Mouse (Mus musculus) embryonic facial prominence, embryonic 11.5 days (tissue): ENCODE data around the gene Fam83f. TPM values are rescaled to one million over a fixed set of nuclear protein-coding genes. Genes with fewer than 3 reads are reported as not detected.
A peak's percentile ranks its signal among the peaks of the same experiment; 100 is the strongest.

Source experiments
- ATAC-seq: fragments of 200-750 bp; cut with Nextera tagmentation; replicated peaks from 2 replicates; pipeline ENCODE4 v1.8.0; 2017; ENCODE audit warnings: low read depth; ENCODE audit not compliant: insufficient number of reproducible peaks, low FRiP score, low TSS enrichment
- DNase-seq: peaks from one replicate; pipeline ENCODE4 v3.0.0-alpha.2; 2015; ENCODE audit warnings: low spot score
- H3K27ac ChIP-seq: fragments of 300-500 bp; sonication (generic); replicated peaks from 2 replicates; pipeline ENCODE4 v1.5.1; 2014; ENCODE audit warnings: mild to moderate bottlenecking, low read depth, low read length, control low read depth
- H3K27me3 ChIP-seq: fragments of 300-500 bp; sonication (generic); 2 replicates; pipeline ENCODE4 v1.6.1; 2014; ENCODE audit warnings: mild to moderate bottlenecking, low read length, moderate library complexity, mixed read lengths; ENCODE audit not compliant: control insufficient read depth, insufficient read depth
- H3K36me3 ChIP-seq: fragments of 300-500 bp; sonication (generic); replicated peaks from 2 replicates; pipeline ENCODE4 v1.6.1; 2014; ENCODE audit warnings: low read depth, mild to moderate bottlenecking, low read length, moderate library complexity, mixed read lengths; ENCODE audit not compliant: control insufficient read depth, insufficient read depth
- H3K4me1 ChIP-seq: fragments of 300-500 bp; sonication (generic); 2 replicates; pipeline ENCODE4 v1.6.1; 2014; ENCODE audit warnings: low read length, mixed read lengths; ENCODE audit not compliant: control insufficient read depth, insufficient read depth
- H3K4me2 ChIP-seq: fragments of 300-500 bp; sonication (generic); 2 replicates; pipeline ENCODE4 v1.6.1; 2014; ENCODE audit warnings: low read depth, mild to moderate bottlenecking, control low read depth, low read length, moderate library complexity
- H3K4me3 ChIP-seq: fragments of 300-500 bp; sonication (generic); 2 replicates; pipeline ENCODE4 v1.5.1; 2014; ENCODE audit warnings: low read depth, low read length, control low read depth
- H3K9ac ChIP-seq: fragments of 300-500 bp; sonication (generic); replicated peaks from 2 replicates; pipeline ENCODE4 v1.6.1; 2014; ENCODE audit warnings: mild to moderate bottlenecking, control low read depth, low read length
- H3K9me3 ChIP-seq: fragments of 300-500 bp; sonication (generic); replicated peaks from 2 replicates; pipeline ENCODE4 v1.6.1; 2016; ENCODE audit warnings: mild to moderate bottlenecking, low read length, inconsistent platforms, mixed read lengths; ENCODE audit not compliant: control insufficient read depth
- WGBS: fragments of 180-500 bp; shearing (Covaris S2); extraction: QIAGEN DNeasy Blood & Tissue Kit; methylation state at CpG from one replicate; pipeline ENCODE4 v1.1.7; 2014; 5-methylcytosine and 5-hydroxymethylcytosine counted together
- polyA plus RNA-seq: library from polyadenylated mRNA; unstranded; fragments of >200 nt; fragmentation: Nextera tagmentation; extraction: Ambion mirVana; gene quantifications from 2 replicates; pipeline ENCODE4 v1.2.1, GENCODE M21; 2014

The Fam83f gene
- polyA plus RNA-seq, 1 experiment from 2014 or later, result 1.3 TPM

- H3K4me3 ChIP-seq, result no peak overlapping the region
- ATAC-seq, result peak; percentile 80; the same call in 1 of the 2 replicates
- H3K4me2 ChIP-seq, result no peak overlapping the region
- WGBS, result 2% methylated on average over 7 of the region's 7 CpGs
- DNase-seq, result peak; percentile 86
- H3K36me3 ChIP-seq, result no peaks in the 10 kb centered on the region
- no peaks in the 10 kb centered on the region for H3K27me3 ChIP-seq
- no peaks in the 10 kb centered on the region for H3K9me3 ChIP-seq
- no peak overlapping the region for H3K9ac ChIP-seq
- no peak overlapping the region for H3K27ac ChIP-seq
- no peaks in the 10 kb centered on the region for H3K4me1 ChIP-seq
These were observed 32.6 kb downstream of the Fam83f start for GRCm38 (mm10) chr15:80704267-80704666.

- H3K4me3 ChIP-seq, result peak overlapping the region; percentile 22; the same call in 1 of the 2 replicates
- no peaks in the 10 kb centered on the region for H3K4me1 ChIP-seq
- no peaks in the 10 kb centered on the region for H3K36me3 ChIP-seq
- DNase-seq, result peak; percentile 93
- no peaks in the 10 kb centered on the region for H3K9me3 ChIP-seq
- no peak overlapping the region for H3K27ac ChIP-seq
- no peaks in the 10 kb centered on the region for H3K27me3 ChIP-seq
- H3K9ac ChIP-seq, result peak overlapping the region; percentile 44
- H3K4me2 ChIP-seq, result peak overlapping the region; percentile 41
- no peak for ATAC-seq
- 31% methylated on average over 18 of the region's 18 CpGs for WGBS
These were observed 34.3 kb downstream of the Fam83f start for GRCm38 (mm10) chr15:80705828-80706549.

- H3K4me1 ChIP-seq, result no peaks in the 10 kb centered on the region
- no peaks in the 10 kb centered on the region for H3K27me3 ChIP-seq
- peak overlapping the region; percentile 44 for H3K9ac ChIP-seq
- no peaks in the 10 kb centered on the region for H3K9me3 ChIP-seq
- peak overlapping the region; percentile 22; the same call in 1 of the 2 replicates for H3K4me3 ChIP-seq
- no peak for ATAC-seq
- H3K27ac ChIP-seq, result no peak overlapping the region
- H3K36me3 ChIP-seq, result no peaks in the 10 kb centered on the region
- H3K4me2 ChIP-seq, result peak overlapping the region; percentile 41
- WGBS, result 25% methylated on average over 11 of the region's 11 CpGs
- no peak for DNase-seq
These were observed 34.9 kb downstream of the Fam83f start for GRCm38 (mm10) chr15:80706596-80706995.

- H3K4me1 ChIP-seq, result no peaks in the 10 kb centered on the region
- H3K9me3 ChIP-seq, result no peaks in the 10 kb centered on the region
- ATAC-seq (no peak), DNase-seq (no peak)
- no peak overlapping the region for H3K4me2 ChIP-seq
- no peaks in the 10 kb centered on the region for H3K36me3 ChIP-seq
- no peak overlapping the region for H3K9ac ChIP-seq
- H3K27me3 ChIP-seq, result no peaks in the 10 kb centered on the region
- H3K4me3 ChIP-seq, result no peak overlapping the region
- WGBS, result 81% methylated on average over 8 of the region's 8 CpGs
- no peak overlapping the region for H3K27ac ChIP-seq
These were observed 35.4 kb downstream of the Fam83f start for GRCm38 (mm10) chr15:80707088-80707487.

GRCm38 (mm10) chr15:80709593-80709992 is 37.9 kb downstream of the Fam83f start:
- no peak overlapping the region for H3K27ac ChIP-seq
- H3K27me3 ChIP-seq, result no peaks in the 10 kb centered on the region
- ATAC-seq, result no peak
- no peak overlapping the region for H3K4me3 ChIP-seq
- 63% methylated on average over 6 of the region's 6 CpGs for WGBS
- H3K9me3 ChIP-seq, result no peaks in the 10 kb centered on the region
- no peak overlapping the region for H3K9ac ChIP-seq
- H3K36me3 ChIP-seq, result no peaks in the 10 kb centered on the region
- H3K4me2 ChIP-seq, result no peak overlapping the region
- no peak for DNase-seq
- no peaks in the 10 kb centered on the region for H3K4me1 ChIP-seq

- no peaks in the 10 kb centered on the region for H3K4me1 ChIP-seq
- H3K4me2 ChIP-seq, result no peak overlapping the region
- no peaks in the 10 kb centered on the region for H3K27me3 ChIP-seq
- no peak overlapping the region for H3K27ac ChIP-seq
- H3K4me3 ChIP-seq, result peak overlapping the region; percentile 93
- H3K9ac ChIP-seq, result no peak overlapping the region
- no peak for DNase-seq
- 14% methylated on average over 5 of the region's 5 CpGs for whole genome bisulfite sequencing
- no peaks in the 10 kb centered on the region for H3K9me3 ChIP-seq
- no peak for ATAC-seq
- no peaks in the 10 kb centered on the region for H3K36me3 ChIP-seq
These were observed 38.6 kb downstream of the Fam83f start for GRCm38 (mm10) chr15:80710257-80710607.

GRCm38 (mm10) chr15:80710608-80711363 is 39.1 kb downstream of the Fam83f start, which contains the start of gene Tnrc6b:
Gene Tnrc6b, plus strand, starts transcription at chr15:80711313.
- no peaks in the 10 kb centered on the region for H3K36me3 ChIP-seq
- no peaks in the 10 kb centered on the region for H3K27me3 ChIP-seq
- H3K9ac ChIP-seq, result peak within 1 kb of the TSS; percentile 74
- H3K27ac ChIP-seq, result peak within 1 kb of the TSS; percentile 62
- H3K9me3 ChIP-seq, result no peaks in the 10 kb centered on the region
- H3K4me1 ChIP-seq, result no peaks in the 10 kb centered on the region
- ATAC-seq (peak; percentile 97), DNase-seq (peak; percentile 99)
- WGBS, result under 1% methylated on average over 39 of the region's 39 CpGs
- H3K4me2 ChIP-seq, result peak within 1 kb of the TSS; percentile 91
- peak within 1 kb of the TSS; percentile 93 for H3K4me3 ChIP-seq
